Mouse (Mus musculus) spleen, adult 18-20 months (tissue): ENCODE data around the gene Otor.

Experiments used
- DNase-seq, 2 experiments: peaks; one replicate each; pipeline ENCODE4 v3.0.0; 2022; ENCODE audit warnings: mixed read lengths in 2 of 2

Gene Otor

DNA sequence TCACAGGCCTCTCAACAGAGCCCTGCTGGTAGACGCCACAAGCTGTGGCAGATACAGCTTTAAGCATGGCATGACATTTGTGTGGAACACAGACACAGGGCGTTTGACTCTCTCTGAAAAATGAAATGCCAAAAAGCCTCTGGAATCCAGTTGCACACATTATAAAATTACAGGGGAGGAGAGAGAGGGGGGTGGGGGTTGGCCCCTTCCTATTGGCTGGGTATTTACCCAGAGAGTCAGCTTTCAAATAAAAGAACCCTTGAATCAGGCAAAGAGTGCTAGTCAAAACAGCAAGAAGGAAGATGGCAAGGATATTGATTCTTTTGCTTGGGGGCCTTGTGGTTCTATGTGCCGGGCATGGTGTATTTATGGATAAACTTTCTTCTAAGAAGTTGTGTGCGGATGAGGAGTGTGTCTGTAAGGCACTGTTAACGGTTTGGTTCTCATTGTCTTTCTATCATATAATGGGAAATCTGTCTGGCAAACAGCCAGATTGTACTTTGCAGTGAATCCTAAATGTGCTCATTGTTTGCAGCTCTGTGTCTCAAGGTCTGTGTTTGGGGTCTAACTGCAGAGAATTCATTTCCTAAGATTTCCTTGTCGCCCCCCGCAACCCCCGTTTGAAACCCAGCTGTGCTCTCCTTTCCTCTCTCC, at the start of gene Otor:
Gene Otor, plus strand, starts transcription at position 276 of the 654 bp plus-strand sequence.
- DNase-seq: no peak

DNA sequence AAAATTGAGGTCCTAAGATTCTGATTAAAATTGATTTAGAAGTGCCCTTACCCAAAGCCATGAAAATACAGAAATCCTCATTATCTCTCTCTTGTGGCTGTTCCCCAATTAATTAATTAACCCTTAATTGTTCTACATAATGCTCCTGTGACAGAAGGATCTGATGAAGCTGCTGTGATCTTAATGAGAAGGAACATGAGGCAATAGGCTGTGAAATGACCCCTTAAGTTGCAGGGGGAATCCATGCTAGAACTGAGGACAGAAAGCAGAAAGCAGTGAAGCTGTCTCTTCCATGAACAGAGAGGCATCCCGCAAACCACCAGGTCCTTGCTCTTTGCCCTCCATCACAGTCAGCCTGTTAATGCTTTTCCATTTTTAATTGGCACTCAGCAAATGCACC, 47.0 kb upstream of the Otor start:
- no peak for DNase-seq

DNA sequence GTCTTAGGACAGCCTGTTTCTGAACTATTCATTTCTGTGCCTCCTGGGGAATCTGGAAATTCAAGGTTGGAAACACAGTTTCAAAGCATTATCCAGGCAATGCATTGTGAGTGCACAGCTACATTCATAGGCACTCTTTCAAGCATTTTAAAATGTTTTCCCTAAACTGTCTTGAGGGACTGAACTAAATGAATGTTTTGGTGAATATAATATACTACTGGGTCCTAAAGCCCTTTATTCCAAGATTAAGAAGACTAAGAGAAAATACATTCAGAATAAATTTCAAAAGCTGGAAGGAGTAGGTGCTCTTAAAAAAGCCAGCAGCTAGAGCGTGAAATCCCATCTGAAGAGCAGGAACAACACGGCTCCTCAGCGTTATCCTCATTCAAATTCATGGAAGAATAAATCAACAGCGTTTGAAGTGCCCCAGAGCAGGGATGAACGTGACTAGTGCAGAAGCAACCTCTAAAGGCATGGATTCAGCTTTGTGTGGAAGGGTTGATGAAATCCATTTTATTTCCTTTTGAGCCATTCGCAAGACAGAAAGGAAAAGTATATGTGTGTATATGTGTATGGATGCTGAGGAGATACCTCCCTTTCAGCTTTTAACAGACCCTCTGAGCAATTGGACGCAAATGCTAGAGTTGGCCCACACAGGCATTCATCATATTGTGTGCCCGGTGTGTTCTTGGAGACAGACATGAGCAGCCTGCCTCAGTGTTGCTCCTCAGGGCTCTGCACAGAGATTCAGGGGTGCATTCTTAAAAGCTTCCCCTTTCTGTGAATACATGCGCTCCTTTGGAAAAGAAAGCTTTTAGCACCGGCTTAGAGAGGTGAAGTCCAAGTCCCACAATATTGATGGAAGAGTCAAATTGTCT, 45.7 kb upstream of the Otor start:
- DNase-seq: no peak

DNA sequence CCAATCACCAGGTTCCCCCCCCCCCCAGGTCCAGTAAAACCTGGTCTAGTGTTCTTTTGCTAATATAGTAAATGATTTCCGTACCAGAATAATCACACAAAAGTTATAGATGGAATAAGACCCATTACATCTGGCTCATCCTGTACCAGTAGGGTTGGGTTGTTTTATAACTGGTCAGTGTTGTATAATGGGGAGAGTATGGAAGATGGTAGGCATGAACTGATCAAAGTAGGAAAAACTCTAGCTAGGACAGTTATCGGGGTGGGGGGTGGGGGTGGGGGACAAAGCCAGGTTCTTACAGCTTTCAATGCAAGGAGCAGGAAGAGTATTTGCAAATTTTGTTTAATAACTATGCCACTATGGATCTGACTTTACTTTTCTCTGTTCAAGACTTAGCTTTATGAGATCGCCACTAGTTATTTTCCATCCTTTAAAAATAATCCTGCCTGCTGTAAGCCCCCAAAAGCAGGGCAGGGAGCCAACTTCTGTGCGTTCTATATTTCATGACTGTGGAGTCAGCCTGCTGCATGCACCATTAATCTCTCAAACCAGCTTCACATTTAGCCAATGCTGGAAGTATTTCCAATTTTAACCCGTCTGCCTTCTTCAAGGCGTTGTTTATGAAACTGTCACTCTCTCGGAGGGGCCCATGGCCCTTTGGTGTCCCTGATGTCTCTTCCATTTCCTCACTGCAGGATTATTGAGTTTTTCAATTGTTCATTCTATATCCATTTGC, 43.8 kb upstream of the Otor start:
- no peak for DNase-seq

DNA sequence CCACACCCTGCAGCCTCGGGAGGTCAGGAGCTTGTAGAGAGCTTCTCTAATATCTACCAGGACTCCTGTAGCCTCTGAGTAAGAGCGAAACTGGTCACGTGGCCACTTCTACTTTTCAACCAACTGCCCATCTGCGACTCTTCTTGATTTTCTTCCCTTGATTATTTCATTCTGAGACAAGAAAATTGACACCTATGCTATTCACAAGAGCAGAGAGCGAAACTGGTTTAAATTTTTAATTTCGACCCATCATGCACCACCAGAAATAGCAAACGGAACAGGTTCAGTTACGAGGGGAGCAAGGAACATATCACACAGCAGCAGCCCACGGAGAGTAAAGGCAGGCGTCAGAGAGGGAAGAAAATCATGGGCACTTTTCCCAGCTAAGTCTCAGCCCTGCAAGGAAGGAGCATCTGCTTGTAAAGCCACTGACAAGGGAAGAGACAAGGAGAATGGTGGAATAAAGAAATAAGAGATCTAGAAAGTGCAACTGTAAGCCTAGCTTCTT, 43.1 kb upstream of the Otor start:
- peak in 1 of 2 experiments; percentile 3 for DNase-seq

DNA sequence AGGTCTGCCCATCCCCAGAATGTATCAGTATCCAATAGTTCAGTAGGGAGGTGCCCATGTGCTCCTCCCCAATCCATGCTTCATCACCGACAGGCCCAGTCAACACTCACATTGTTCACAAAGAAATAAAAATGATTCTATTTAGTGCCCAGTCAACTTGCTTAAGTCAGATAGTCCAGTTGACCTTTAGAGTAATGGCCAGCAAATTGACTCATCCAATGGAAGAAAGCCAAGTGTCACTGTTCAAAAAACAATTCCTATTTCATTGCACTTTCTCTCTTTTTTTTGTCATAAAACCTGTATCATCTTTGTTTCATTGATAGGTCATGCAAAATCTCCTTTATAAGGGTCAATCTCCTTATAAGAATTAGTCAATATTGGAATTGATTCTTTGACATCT, 36.7 kb upstream of the Otor start:
- DNase-seq: no peak

DNA sequence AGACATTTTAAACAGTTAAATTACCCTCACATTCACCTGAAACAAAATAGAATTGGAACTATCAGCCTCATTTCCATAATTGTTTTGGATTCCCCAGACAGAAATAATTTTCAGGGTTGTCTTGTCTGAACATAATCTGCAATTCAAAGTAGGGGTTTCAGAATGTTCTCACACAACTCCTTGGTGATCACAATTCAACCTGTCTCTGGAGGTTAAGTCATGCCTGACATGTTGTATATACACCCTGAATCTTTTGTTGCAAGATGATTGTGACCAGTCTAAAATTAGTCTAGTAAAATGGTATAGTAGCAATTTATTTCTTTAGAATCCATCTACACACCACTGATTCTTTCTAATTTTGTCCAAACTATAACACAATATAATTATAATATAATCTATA, 23.0 kb upstream of the Otor start:
- no peak for DNase-seq

DNA sequence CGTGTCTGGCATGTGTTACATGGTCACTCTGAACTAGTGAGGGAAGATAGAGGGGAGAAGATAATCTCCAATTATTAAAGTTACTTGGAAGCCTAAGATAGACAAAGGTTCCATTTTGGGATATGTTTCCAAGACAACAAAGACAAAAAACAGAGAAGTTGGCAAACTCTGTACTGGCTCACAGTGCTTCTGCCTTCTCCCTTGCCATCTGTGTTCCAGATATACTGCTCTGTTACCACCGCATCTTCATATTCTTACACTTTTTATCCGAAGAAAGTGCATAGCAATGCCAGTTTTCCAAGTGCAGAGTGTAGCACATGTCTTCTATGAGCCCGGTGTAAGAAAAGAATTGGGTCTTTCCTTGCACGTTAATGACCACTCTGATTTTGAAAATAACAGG, 21.5 kb upstream of the Otor start:
- no peak for DNase-seq

DNA sequence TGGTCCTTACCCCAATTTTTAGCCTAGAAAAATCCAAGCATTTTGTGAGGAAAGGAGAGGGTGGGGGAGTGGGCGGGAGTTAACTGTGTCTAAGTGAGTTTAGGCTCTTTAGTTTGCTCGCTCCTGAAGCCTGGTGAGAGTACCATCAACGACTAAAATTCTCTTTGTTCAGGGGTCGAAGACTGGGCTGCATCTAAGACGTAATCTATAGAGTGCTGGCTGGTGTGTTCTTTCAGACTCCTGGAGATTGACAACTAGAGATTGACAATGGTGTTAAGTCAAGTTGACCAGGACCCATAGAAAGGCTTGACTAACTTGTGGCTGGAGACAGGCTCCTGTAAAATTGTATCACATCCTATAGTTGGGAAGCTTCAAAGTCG, 15.9 kb upstream of the Otor start:
- no peak for DNase-seq

DNA sequence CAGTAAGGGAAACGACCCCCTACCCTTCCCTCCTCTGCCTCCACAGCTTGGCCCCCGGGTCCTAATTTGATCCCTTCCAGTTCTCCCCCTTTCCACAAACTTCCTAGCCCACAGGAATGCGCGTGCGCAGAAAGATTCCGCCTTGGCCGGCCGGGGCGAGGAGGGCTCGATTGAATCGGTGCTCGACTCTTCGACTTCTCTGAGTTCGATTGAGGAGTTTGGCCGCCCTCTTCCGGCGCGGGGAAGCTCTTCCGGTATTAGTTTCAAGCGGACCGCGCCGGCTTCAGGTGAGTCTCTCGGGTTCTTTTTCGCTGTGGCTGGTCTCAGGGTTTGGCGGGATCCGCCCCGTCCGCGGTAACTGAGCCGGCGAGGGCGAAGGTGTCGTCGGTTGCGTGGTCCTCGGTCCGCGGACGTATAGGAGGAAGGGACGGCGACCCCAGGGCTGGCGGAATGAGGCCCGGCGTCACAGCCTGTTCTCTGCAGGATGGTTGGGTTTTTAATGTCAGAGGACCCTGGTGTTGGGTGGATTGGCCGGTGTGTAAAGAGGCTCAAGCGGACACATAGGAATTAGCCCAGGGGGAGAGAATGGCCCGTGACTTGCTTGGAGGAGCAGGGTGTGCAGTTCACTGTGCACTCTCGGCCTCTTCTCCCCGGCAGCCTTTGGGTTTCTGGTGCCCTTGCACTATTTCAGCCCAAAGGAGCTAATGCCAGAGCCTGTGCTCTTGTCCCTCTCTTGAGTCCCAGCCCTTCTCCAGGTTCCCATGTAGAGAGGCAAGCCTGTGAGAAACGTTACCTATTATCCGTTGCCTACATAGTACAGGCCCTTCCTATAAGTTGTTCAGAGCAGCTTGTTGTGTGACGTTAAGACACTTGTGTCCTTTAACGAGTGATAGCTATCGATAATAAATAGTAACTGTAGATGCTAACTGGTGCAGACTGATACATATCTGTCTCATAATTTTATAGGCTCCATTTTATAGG, 15.2 kb upstream of the Otor start, which contains the start of gene Snrpb2:
Gene Snrpb2, plus strand, starts transcription at position 228 of the 981 bp plus-strand sequence.
- DNase-seq: peak; percentile 67 to 84

DNA sequence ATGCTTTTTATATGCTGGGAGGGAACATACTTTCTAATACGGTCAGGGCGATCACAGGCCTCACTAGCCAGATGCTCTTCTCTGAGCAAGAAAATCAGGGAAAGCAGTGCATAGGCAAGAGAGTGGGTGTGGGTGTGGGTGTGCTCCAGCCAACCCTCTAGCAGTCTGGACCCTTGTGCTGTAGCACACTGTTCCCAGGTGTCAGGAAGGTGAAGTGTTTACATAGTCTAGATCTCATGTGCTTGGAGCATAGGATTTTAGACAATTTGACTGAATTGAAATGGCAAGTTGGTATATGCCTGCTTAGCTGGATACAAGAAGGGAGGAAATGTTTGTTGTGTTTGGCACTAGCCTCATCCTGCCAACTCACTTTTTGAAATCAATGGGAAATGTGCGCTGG, 12.4 kb upstream of the Otor start:
- no peak for DNase-seq

DNA sequence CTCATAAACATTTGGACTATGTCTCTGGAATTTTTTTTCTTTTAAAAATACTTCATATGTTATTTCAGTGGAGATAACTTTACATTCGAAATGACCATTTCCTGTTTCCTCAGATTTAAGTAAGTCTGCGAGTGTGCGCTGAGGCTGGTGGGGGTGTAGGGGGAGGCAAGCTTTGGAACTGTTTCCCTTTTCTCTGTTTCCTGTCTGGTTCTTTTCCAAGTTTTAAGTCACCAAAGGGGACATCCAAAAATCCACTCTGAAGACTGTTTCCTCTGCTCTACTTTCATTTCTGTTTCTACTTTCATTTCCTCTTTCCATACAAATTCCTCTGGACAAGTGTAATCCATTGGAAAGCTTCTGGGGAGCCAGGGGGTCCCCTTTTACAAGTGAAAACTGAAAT, 3.4 kb downstream of the Otor start:
- DNase-seq: no peak

DNA sequence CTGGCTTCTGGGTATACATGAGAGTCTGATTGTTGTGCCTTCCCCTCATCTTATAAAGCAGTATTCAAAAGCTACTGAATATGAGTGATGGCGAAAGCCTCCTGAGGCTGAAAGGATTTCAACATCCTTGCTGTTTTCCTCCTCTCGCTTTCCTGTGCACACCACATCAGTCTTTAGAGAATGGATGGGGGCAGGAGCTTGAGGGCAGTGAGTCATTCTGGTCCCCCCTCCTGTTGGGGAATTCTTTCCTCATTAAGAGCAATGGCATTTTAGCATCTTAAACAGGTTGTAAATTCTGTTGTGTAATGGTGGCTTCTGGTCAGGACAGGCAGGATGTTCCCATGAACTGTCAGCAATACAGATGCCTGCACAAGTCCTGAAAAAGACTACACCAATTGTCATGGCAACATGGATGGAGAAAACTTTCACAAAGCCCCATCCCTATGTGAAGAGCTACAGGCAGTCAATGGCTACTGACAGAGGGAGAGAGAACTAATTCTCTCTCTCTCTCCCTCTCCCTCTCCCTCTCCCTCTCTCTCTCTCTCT, 6.7 kb downstream of the Otor start:
- no peak for DNase-seq

DNA sequence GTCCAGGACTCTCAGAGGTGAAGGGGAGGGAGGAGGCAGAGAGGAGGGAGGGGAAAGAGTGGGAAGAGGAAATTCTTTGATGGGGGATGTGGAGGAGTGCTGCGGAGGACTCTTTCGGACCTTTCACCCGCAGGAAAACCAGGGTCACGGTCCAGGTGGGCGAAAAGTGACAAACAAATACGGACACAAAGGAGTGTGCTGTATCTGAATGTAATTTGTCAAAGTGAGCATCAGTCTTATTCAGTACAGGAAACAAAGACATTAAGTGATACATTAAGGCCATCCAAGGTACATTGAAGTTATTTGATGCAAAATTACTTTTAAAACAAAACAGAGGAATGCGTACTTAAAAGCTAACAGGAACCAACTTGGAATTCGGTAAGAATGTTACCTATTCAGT, 11.6 kb downstream of the Otor start:
- DNase-seq: no peak

DNA sequence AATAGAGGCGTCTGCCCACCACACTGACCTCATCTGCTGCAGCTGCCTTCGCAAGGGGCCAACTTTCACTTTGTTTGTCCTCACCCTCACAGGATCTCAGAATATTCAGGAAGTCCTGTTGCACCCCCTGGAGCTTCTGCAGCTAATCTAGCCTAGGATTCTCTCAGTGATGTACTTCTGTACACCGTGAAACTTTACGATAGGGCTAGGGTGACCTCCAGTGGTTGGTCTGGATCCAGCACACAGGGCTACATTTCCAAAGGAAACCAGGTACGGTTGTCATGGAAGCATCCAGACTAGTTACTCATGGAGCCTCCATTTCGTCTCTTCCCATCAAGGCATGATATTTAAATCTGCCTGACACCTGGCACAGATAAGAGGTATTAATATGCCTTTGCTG, 15.5 kb downstream of the Otor start:
- DNase-seq: peak in 1 of 2 experiments; percentile 6

DNA sequence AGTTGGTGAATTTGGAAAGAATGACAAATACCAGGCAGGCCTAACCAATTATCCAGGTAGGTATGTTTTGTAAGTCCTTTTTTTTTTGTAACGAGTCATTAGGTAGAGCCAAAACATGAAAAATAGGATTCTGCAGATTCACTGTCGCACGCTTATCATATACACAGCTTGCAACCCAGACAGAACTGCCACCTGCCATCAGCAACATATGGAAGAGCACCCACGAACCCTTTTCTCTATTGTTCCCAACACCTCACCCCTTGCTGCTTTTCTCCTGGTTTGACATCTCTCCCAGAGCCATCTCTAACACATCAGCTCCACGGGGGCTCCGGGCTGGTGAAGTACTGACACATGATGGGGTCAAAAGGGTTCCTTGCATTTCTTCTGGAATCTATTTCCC, 16.5 kb downstream of the Otor start:
- no peak for DNase-seq

DNA sequence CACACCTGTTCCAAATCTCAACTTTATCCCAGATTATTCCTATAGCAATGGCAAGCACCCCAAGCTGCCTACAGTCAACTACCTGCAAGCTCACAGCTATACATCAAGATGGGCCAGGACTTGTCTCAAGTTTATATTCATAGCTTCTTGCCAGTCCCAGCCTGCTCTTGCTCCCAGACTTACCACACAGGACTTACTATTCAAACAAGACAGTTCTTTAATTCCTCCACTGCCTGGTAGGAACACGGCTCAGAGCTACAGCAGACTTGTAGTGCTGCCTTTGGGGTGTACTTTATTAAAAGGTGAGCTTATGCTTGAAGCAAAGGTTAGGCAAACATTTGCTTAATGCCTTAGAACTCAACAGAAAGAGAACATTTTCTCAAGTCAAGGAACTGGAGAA, 18.9 kb downstream of the Otor start:
- DNase-seq: no peak

DNA sequence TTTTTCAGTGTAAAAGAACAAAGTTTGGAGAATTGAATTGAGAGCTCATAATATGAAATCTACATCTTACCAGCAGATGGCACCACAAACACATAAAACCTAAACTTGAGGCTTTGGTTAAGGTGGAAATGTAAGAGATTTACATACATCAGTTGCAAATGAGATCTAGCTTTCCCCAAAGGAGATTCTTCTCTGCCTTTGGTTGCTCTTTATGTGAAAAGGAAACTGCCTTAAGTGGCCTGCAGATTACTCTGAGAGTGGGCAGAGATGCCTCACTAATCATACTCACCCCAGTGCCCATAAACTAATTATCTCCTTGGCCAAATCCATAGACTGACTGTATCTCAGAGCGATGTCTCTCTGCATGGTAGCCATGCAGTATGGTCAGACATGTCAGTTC, 35.6 kb downstream of the Otor start:
- DNase-seq: no peak

DNA sequence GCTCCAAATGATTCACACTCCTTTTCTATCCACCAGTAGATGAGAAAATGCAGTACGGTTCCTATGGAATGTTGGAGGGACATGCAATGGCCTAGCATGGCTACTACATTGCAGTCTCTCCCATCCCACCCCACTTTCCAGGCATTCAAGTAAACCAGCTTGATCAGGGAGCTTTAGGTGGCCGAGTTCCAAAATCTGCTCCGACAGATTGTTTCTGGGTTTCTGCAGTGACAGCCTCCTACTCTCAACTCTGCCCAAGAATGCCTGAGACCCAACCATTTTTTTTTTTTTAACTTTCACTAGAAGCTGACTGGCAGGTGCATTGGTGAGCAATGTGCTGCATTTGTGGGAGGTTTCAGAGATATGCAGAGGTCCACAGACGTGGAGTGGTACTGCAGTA, 36.4 kb downstream of the Otor start:
- DNase-seq: no peak

DNA sequence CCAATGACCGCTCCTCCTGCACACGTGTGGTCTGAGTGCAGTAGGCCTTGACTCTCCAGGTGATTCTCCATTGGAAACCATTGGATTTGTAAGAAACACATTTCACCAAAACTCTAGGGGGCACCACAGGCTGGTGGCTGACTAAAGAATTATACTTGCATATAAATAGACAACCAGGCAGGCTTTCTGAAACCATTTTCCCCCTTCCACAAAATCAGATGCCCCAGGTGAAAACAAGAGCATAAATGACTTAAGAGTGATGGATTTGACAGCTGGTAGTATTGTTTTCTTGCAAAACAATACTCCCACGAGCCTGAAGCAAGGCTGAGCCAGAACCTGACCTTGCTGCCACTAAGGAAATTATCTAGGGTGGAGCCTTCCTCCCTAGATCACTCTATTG, 39.2 kb downstream of the Otor start:
- no peak for DNase-seq

DNA sequence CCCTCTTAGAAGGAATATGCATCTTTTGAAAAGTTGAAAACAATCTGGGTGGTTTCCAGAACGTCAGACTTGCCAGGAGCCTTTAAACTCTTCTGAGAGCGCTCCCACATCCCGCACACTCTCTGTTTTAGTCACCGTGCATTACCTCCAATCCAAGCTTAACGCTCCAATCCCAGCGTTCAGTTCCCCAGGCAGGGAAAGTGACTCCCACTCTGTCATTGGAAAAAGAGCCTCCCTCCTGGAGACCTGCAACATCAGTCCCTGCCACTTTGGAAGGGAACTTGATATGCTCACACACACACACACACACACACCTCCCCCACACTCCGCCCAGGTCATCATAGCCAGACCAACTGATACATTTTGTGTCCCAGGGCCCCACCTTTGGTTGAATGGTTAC, 39.9 kb downstream of the Otor start:
- no peak for DNase-seq

DNA sequence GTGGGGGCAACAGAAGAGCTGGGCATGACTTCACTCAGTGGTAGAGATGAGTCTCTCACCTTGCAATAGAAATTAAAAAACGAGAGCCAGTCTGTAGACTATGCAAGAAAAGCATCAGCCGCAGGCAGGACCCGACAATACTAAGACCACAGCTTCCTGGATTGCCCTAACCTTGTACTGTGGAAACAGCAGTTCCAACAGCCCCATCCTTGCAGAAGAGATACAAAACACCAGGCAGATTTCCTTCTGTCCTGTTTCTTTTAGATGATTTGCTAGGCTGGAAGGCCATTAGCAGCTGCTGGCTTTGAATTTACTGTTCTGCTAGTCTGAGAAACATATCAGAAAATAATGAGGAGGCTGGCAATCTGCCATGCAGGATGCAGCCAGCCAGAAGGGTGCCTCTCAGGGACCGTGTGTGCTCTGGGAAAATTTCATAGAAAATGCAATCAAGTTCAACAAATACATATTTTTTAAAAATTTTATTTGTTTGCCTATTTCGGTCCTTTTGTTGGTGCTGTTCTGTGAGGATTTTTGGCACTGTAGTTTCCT, 52.9 kb downstream of the Otor start:
- no peak for DNase-seq
